Mouse (Mus musculus): Measurements from ENCODE around the gene Tmem234.

The Tmem234 gene

GRCm38 (mm10) chr4:129622803-129623535, 22.5 kb downstream of the Tmem234 start:
- DNase-seq, result no peak

- peak; percentile 74 for DNase-seq
These were observed 23.2 kb downstream of the Tmem234 start, which contains the start of gene Ccdc28b for GRCm38 (mm10) chr4:129623681-129624091. Gene Ccdc28b, minus strand, starts transcription at chr4:129623947.

DNA sequence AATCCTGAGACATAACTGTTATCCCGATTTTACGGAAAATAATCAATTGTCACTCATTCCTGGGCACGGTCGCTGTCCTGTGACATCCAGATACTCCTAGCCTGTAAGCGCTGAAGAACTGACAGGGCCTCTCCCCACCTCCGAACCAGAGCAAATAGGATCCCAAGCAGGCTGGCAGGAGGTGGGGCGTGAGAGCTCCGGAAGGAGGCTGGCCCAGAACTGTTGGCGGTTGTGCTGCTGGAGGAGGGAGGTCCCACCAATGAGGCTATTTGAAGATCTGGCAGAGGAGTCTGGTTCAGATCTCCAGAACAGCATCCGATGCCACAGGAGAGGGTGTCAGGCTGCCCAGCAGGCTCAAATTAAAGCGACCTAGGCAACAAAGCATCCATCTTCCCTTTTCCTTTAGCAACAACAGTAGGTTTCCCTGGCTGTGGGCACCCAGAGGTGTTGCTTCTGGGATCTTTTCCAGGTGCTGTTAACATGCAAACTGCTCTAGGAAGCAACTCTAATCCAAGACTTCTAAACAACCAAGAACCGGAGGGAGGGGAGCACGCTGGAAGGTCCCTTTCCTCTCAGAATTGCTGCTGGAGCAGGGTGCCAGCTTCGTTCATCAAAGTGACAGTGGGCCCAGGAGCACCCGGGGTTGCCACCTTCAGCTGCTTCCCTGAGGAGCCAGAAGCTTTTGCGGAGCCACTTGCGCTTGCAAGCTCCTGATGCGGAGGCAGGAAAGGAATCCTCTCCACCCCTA, 24.0 kb downstream of the Tmem234 start:
- peak; percentile 91 for DNase-seq

DNA sequence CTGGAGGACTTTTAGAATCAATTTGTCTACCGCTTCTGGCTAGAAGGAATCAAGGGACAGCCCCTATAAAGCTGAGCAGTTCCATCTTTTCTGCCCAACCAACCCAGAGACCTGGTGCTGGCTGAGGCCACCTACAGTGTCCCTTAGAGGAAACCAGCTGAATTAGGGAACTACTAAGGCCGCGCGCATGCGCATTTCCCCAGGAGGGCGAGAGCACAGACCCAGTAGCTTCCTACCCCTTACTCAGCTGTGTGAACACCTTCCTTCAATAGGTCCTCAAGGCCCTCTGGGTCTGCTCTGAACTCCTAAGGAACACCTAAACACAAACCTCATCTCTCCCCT, 24.5 kb downstream of the Tmem234 start:
- DNase-seq, result peak; percentile 81

- no peak for DNase-seq
These were observed 25.0 kb downstream of the Tmem234 start for GRCm38 (mm10) chr4:129625496-129625895.

DNA sequence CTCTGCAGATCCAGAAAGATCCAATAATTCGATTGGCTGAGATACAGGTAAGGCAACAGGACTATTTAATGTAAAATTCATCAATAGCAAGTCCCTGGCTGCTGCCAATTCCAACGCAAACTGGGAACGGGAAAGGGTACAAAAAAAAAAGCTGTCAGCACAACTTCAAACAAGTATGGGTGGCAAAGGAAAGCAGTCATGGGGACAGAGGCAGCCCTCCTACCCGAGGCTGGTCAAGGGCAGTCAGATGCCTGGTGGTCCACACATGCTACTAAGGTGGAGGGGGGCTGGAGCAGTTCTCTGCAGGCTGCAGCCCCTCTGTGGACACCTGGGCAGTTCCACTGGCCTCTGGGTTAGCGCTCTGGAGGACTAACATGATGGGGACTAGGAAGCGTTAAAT, 25.6 kb downstream of the Tmem234 start:
- DNase-seq, result no peak

DNA sequence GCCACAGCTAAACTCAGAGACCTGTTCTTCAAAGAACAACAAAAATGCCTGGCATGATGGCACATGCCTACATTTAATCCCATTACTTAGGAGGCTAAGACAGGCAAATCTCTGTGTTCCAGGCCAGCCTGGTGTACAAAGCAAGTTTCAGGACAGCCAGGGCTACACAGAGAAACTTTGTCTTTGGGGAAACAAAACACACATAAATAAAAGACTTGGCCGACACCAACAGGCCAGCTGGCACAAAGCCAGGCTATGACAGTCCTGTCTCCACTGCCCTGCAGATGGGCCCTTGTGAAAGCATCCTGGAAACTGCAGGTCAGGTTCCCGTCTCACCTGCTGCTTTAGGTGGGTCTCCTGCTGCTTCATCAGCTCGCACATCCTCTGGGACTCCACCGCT, 30.5 kb downstream of the Tmem234 start:
- DNase-seq, result no peak

DNA sequence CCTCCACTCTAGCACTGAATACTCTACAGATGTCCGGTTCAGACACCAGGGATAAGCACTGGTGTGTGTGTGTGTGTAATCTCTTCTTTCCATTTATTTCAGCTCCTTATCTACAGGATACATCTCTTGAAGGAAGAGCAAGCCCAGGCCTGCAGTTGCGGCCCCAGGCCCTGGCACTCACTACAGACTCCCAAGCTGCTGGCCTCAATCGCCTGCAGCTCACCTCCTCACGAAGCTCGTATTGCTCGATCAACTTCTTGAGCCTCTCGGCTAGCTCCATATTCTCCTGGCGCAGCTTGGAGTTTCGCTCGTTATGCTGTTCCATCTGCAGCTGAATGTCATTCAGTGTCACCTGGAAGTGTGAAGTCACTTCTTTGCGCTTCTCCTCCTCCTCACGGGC, 31.4 kb downstream of the Tmem234 start:
- DNase-seq, result no peak

DNA sequence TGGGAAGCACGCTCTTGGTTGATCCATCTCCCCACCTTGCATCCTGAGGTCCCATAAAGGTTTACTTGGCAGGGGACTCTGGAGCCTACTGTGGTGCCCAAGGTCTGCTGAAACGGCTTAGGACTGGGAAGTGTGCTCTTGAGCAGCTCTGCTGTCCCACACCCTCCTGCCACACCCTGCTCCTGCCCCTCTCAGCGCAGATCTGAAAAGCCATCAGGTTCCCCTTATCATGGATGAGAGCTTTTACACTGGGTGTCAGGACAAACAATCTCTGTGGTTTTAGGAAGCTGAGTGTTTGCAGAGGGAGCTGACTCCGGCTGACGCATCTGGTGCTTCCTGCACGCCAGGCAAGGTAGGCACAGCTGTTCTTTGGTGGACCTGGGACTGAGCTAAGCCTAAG, 33.4 kb downstream of the Tmem234 start:
- DNase-seq, result no peak

DNA sequence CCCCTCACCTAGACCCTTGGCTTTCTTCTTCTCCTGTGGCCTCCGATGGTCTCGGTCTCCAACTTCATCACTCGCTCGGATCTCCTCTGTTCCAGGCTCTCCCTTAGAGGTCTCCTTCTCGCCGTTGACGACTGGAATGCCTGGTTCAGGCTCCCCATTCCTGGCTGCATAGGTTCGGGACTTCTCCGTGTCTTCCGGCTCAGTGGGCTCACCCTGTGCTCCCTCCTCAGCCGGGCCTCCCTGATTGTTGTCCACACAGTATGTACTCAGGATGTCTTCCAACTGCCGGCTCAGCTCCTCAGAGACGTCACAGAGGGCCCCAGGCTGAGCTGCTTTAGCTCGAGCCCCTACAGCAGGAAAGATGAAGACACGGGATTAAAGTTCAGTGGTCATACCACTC, 38.8 kb downstream of the Tmem234 start:
- no peak for DNase-seq

- peak; percentile 25 for DNase-seq
These were observed 39.7 kb downstream of the Tmem234 start for GRCm38 (mm10) chr4:129640101-129640637.

GRCm38 (mm10) chr4:129640638-129641467, 40.4 kb downstream of the Tmem234 start, which contains the start of gene Txlna:
Gene Txlna, minus strand, starts transcription at chr4:129641065.
- DNase-seq, result peak; percentile 99

DNA sequence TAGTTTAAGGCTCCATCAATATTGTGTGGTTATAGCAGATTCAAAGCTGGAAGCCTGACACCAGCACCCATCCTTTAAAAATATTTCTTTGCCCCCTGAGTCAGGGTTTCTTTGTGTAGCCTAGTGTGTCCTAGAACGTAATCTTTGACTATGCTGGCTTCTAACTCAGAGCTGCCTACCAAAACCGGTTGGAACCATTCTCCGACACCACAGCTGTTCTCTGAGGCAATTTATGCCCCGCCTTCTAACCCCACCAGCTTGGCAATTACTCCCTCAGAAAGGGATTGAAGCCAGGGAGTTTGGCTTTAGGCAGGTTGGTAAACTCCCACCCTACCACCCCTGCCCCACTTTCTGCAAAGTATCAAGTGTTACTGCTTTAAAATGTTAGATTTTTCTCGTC, 41.3 kb downstream of the Tmem234 start:
- DNase-seq, result no peak

- no peak for DNase-seq
These were observed 44.7 kb downstream of the Tmem234 start for GRCm38 (mm10) chr4:129645204-129645603.

GRCm38 (mm10) chr4:129648656-129649055, 48.2 kb downstream of the Tmem234 start:
- DNase-seq, result no peak

DNA sequence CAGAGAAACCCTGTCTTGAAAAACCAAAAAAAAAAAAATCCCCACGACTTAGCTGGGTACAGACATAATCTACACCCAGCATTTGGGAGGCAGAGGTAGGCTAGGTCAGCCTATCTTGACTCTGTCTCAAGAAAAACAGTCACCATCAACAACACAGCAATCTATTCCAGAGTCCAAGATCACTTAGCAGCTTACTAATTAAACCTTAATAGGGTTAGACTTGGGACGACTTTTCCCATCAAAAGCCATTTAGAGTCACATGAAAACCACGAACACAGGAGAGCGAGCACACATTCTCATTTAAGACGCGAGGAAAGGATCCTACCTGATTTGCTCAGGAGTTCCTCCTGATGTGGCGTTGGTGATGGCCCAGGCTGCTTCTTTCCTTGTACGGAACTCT, 49.9 kb downstream of the Tmem234 start:
- no peak for DNase-seq

DNA sequence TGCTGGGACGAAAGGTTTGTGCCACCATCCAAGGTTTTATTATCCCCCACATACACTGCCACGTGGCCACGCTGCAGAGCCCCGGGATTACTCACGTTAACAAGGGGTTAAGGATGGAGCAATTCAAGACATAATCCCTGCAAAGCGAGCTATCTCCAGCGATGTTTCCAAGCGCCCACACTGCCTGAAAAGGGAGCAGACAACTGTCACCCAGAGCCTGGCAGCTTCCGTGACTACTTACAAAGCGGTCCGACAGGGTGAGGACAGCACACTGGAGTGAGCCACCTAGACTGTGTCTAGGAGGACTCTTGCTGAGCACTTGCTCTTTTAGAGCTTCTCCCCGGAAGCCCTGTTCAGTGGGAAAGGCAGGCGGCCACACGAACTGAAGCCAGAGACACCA, 54.3 kb downstream of the Tmem234 start:
- DNase-seq, result no peak

DNA sequence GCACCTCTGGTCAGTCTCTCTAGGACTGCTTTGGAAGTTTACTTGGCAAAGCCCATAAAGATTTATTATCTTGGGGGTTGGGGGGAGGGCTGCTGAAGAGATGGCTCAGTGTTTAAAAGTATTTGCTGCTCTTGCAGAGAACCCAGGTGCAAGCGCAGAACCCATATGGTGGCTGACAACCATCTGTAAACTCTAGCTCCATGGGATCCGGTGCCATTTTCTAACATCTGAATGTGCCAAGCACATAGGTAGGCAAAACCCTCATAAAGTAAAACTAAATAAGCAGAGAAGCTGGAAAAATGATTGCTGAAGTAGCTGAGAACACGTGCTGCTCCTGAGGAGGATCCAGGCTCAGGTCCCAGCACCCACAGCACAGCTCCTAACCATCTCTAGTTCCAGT, 61.1 kb downstream of the Tmem234 start:
- DNase-seq, result no peak

GRCm38 (mm10) chr4:129662255-129662813, 61.9 kb downstream of the Tmem234 start:
- DNase-seq, result no peak

GRCm38 (mm10) chr4:129671491-129672082, 71.1 kb downstream of the Tmem234 start:
- DNase-seq, result peak; percentile 83

DNA sequence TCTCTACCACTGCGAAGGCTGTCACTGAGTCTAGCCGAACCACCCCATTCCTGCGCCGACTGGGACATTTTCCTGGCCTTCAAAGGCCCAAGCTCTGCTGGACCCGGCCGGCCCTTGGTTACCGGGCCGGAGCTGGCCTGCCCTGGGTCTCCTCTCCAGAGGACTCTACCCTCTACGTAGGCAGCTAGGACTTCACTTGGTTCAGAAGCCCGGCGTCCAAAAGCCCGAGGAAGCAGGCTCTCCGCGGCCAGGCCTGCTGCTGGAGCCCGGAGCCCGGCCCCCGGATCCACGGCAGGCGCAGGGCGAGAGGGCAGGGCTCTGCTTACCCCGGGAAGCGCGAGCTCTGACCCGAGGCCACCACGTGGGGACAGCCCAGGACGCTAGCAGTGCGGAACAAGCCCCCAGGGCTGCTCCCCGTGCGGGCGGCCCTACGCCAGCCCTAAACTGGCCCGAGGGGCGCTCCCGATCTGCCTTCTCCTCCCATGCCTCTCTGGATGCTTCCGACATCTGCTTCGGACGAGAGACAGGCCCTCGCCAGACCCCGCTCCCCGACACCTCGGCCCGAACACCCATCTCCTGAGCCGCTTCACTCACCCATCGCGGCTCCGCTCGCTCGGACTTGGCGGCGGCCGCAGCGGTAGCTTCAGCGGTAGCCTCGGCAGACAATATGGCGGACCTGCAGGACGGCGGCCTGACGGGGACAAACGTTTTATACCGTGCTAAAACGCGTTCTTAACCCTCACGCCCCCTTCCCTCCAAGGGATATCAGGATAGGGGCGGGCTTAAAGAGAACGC, 71.8 kb downstream of the Tmem234 start, which contains the start of gene Kpna6:
Kpna6 (minus strand) TSS at position 685 of the 795 bp plus-strand sequence.
- peak; percentile 94 for DNase-seq
